Mouse (Mus musculus) cerebellum, adult 11 months (tissue): ENCODE measurements around the gene Snap47.
"Not testable (repeated sequence)": the region's sequence is repeated elsewhere in the genome, so short reads cannot be mapped to it uniquely, and the experiment has no call there.

ENCODE experiments used
- DNase-seq: peaks from one replicate; pipeline ENCODE4 v3.0.0; 2022

The Snap47 gene

DNA sequence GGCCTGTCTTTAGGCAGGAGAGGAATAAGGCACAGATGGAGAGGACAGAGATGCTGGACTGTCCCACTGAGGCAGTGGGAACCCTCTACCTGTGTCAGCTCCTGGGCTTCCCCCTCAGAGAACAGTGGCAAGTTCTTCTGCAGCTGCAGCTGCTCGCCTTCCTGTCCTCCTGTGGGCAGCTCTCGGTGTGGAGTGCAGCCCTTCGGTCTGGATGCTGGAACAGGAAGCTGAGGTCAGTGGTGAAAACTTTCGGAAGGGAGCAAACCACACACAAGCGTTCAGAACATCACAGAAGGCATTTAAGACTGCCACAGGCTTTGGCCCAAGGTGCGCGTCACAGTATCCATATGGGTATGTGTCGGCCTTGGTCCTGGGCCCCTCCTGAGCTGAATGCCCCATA, 29.6 kb downstream of the Snap47 start:
- no peak for DNase-seq

DNA sequence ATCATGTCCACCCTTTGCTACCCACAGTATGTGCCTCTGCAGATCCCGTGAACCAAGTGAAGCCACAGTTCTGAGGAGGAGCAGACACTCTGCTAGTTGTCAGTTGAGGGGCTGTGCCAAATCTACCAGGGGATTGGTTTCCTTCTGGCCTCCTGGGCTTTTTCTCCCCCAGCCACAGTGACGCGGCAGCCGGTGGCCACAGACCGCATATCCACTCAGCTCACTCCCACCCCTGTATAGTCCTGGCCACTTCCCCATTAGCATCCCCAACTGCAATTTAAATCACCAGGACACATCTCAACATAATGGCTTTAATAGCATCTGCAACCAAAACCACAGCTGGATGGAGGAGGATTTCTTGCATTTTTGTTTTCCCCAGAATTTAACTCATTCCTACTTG, 32.3 kb downstream of the Snap47 start:
- DNase-seq: no peak

DNA sequence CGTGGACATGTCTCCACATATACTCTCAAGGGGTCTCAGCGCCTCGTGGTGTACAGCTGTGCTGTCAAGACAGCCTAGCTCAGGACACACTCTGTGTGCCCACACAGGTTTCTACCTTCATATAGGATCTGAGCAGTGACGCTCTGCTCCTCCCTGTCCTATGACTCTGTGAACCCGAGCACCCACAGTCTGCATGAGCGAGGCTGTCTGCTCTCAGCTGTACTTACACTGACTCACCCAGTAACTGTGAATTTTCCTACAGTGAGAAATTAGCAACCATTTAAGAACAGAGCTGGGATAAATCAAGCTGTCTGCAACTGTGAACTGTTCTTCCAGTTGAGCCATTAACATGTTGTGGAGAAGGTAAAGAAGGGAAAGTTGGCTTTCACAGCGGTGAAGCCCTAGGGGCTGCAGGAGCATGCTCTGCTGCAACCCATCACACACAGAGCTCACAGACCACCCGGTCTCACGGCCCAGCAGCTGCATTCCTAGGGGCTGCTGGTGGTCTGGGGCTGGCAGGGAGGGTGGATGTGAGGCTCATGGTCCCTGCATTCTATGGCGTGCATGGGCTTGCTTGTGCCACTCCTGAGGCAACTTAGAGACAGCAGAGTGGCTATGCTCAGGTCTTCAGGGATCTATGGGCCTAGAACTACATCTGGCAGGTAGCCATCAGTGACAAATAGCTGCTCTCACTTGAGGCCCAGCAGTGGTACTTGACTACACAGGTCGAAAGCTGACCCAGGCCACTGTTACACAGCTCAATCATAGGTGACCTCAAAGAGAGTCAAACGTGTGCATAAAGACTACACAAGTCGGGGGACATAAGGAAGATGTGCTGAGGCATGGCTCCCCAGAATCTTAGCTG, 37.8 kb downstream of the Snap47 start:
- no peak for DNase-seq

DNA sequence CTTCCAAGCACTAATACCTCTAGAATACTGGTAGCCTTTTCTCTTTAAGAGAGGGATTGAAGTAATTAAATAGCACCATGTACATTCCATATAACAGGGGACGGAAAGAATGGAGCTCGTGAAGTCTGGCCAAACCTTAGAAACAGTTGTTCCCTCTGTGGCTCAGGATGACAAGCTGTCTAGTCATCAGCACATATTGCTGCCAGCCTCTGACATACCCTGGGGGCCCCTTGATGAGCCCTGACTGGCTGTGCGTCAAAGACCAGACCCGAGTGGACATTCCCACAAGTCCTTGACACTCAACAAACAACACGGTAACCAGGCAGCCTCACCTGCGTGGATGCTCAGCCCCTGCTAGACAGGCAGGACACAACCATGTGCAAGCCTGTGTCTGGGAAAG, 38.9 kb downstream of the Snap47 start:
- no peak for DNase-seq

DNA sequence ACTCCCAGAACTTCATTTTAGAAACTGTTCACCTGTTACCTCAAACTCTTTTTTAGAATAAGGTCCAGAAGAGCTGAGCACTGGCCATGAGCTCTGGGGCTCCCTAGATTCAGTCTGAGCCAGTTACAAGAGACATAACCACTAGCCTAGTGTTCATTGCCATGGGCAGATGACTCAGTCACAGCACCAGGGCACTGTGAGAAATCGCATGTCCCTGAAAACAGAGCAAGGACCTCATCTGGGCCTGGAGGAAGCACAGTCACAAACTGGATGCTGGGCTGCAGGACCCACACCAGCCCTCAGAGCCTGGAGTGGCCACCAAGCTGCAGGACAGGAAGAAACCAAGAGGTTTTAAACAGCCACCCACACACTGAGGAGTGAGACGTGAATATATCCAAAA, 40.1 kb downstream of the Snap47 start:
- no peak for DNase-seq

DNA sequence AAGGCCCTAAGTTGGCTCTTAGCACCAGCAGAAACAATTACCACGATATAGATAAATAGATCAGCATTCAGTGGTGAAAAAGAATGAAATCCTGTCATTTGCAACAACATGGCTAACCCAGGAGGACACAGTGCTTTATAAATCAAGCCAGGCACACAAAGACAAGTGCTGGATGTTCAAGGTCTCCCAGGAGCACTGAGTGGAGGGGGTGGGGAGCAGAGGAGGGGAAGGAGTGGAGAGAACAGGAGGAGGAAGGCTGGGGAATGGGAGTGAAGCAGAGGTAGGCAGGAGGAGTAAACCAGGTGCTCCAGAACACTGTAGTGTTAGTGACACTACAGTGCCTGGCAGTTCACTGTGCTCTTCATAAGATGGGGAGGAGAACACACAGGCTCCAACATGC, 45.2 kb downstream of the Snap47 start:
- no peak for DNase-seq

DNA sequence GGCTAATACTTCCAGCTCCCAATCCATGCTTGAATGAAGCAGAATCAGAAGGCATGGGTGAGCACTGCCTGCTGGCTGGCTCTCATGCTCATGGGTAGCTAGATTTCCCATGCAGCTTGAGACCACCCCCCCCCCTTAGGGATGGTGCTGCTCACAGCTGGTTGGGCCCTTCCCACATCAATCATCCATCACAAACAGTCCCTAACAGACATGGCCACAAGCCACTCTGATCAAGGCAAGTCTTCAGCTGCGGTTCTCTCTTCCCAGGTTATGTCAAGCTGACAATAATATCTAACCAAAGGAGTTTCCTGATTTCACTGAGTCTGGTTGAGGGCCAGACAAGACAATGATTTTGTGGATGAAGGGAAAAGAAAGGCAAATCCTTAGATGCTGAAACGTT, 50.1 kb downstream of the Snap47 start:
- DNase-seq: no peak

DNA sequence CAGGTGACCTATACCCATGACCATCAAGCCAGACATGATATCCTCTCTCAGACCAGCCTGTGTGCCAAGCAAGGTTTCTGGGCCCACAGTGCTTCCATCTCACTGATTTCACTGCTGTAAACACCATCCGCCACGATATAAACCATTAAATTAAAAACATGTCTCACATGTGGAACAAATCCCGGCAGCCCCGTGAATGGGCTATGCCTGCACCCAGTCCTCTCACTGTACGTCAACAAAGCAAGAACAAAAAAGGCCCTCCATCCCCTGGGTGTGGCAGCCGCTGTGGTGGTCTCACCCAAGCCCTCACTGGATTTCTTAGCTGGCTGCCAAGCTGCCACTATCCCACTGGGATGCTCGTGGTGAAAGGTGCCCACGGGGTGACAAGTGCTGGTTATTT, 51.2 kb downstream of the Snap47 start:
- DNase-seq: no peak

DNA sequence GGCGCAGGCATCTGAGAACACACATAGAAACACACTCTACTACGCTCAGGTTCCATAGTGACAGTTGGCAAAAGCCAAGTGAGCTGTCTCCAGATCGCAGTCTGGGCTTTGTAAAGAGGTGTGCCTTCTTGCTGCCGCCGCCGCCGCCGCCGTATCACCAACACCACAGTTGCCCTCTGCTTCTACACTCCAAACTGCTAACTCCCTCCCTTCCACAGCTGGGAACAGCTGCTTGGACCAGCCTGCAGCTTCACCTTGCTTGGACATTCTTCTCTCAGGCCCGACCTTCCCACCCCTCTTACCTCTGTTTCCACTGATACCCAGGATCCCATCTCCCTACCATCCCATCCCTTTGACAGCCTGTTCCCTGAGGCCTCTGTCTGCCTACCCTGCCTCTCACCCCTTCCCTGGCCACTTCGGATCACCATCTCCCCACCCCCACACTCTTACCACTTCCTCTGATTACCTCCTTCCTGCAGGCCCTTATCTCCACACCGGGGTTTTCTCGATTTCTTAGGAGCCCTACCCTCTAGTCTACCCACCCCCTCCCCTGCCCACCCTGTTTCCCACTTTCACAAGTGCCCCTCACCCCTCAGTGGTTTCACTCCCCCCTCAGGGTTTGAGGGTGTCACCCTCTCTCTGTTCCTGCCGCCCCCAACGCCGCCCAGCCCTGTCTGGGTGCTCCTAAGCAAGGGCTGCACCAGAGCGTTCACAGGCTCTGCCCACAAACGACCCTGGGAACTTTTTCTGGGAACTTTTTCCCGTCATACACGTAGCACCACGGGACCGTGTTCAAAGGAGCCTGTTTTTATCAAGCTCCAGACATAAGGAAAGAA, 53.2 kb downstream of the Snap47 start:
- no peak for DNase-seq

DNA sequence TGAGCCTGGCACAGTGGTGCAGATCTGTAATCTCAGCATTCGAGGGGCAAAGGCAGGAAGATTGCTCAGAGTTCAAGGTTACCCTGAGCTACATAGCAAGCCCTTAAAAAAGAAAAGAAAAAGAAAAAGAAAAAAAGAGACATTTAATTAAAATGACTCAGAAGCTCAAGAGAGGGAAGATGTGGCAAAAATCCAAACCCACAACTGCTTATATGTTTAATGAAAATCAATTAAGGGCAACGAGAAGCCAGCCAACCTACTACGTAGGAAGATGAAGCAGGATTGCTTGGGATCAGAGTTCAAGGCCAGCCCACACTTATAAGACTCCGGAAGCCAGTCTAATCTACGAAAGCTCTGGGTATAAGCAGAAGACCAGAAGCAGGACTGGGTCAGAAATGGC, 56.5 kb downstream of the Snap47 start:
- DNase-seq: no peak

DNA sequence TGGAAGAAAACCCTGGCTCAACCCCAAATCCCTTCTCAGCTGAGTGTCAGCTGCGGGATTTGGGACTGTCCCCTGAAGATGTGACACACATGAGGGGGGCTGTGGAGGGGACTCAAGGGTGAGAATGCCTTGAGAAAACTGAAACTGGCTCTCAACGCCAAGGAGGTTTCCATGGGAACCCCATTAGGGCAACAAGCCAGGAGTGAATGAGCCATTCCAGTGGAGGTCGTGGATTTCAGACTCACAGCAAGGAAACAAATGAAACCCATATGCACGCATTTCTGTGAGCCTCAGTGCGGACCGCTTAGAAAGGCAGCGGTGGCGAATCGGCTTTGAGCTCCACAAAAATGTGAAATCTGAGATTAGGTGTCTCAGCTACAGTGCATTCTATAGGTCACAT, 57.4 kb downstream of the Snap47 start:
- DNase-seq: no peak

DNA sequence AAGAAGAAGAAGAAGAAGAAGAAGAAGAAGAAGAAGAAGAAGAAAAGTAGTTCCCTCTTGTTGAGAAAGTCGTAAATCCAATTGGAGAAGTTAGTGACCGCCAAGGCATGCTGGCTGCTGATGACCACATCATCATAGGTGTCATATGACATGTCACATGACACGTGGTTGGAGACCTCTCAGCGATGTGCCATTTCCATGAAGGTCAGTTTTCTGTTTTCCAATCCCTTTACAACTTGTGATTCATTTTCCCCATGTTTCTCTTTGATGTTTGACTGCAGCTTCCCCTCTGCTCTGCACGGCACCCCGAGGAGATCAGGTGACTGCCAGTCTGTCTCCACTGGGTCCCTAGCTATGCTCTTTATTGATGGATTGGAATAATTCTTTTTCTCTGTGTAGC, 58.7 kb downstream of the Snap47 start:
- no peak for DNase-seq

DNA sequence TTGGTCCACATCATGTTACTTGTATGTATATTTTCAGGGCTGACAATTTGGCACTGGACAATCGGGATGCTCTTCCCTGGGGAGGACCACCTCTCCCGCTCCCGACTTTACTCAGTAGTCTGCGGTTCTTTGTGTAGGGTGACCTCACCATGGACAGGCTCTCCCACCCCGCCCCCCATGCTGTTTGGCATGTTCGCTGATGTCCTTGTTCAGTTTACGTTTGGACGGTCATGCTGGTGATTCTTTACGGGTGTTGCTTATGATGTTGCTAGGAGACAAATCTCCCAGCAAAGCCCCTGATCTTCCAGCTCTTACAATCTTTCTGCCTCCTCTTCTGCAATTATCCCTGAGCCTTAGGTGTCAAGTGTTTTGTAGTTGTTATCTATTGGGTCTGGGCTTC, 60.5 kb downstream of the Snap47 start:
- no peak for DNase-seq

DNA sequence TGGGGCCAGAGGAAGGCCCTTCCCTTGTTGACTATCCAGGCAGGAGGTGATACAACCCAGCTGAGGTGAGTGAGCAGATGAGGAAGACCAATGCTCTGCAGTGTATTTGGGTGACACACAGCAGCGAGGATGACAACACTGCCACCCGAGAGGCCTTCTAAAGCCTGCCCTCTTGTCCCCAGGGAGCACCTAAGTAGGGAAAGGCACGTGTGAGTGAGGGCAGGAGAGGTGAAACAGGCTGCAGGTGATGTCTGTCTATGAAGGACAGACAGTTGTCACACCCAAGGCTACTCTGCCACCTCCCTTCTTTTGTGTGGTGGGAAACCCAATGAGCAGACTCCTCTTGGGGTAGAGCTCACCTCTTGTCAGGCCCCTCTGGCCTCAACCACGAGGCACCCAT, 61.4 kb downstream of the Snap47 start:
- DNase-seq: no peak

DNA sequence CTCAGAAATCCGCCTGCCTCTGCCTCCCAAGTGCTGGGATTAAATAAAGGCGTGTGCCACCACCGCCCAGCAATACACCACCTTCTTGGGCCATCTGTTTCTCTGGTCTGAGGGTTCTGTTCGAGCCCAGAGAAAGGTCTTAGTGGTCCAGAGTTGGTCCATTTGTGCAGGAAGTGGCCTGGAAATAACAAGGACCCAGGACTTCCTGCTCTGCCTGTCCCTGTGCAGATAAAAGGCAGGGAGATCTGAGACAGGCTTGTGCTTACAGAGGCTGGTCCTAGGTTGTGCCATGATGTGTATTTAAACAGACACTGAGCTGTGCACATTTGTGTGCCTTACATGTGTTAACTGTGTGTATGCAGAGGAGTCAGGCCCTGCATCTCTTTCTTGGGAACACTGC, 62.2 kb downstream of the Snap47 start:
- no peak for DNase-seq

DNA sequence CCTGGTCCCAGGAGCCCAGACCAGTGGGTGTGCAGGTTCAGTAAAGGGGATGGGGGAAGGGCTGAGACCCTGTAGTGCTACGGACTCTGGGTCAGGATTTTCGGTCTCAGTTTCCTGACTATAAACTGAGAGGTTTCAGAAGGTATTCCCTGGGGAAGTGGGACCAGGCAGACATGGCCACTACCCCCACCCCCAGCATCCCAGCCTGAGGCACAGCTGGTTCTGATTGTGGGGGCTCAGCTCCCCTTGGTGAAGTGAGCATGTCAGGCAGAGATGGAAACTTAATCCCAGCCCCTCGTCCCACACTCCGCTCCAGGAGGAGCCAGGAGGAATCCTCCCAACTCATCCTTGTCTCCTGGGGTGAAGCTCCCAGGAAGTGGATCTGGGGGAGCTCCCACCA, 63.5 kb downstream of the Snap47 start:
- no peak for DNase-seq

DNA sequence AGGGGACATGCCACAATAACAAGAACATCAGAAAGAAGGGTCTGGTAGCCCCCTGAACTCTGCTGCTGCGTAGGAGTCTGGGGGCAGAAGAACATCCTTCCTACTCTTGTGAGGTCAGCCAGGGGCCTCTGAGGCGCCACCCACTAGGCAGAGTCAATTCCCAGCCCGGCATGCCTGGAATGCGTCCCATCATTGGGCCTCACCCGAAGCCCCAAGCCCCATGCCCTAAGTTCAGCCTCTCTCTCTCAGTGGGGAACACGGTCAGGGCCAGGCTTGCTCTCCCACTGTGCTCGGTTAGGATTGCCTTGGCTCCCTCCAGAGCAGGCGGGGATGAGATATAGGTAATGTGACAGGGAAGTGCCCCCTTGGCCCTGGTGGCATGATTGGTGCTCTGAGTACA, 65.9 kb downstream of the Snap47 start:
- no peak for DNase-seq

DNA sequence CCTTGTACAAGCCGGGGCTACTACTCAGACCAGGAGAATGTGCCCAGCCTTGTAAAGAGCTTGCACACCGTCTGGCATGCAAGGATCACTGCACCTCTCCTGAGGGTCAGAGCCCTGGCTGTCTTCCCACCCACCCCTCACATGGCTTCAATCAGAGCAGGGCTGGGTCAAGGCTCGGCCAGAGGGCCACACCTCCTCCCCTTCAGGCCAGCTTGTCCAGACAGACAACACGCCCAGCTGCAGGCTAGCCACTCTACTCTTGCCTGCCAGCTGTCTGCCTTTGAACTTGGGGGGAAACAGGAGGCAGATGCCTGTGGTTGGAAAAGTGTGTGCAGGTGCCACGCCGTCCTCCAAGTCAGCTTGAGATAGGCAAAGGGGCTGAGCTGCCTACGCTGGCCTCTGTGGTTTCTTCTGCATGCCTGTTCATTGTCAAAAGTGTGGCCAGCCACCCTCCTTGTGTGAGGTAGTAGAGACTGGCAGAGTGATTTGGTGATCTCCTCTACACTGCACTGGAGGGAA, 66.5 kb downstream of the Snap47 start:
- no peak for DNase-seq

DNA sequence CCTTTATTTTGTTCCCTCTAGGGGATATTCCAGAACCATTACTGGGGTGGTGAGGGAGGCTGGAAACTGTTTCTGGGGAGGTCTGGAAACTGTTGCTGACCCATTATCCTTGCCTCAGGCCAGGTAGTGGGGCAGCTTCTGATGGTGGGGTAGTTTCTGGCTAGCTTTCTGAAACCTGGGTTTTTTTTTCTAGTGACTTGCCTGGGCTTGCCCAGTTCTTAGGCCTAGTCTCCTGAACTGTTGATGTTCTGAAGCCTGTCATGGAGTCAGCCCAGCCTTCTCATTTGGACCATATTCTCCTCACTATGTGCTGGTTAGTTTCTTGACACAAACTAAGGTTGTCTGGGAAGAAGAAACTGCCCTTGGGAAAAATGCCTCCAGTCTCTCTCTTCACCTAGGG, 71.4 kb downstream of the Snap47 start:
- no peak for DNase-seq

DNA sequence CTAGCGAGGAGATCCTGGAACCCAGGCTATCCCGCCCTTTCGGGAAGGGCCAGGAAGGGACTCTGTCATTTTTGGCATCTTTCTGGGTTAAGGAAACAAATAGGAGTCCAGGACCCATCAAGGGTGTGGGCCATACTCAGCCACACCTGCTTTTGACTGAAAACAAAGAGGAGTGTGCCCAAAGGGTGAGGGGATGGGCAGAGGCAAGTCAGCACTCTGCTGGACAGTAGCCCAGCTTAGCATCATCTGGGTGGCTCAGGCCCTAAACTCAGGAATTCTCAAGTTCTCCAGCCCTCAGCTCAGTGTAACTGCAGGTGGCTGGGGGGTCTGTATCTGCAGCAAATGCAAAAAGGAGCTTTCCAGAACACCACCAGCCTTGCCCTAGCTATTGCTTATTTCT, 73.0 kb downstream of the Snap47 start:
- no peak for DNase-seq

DNA sequence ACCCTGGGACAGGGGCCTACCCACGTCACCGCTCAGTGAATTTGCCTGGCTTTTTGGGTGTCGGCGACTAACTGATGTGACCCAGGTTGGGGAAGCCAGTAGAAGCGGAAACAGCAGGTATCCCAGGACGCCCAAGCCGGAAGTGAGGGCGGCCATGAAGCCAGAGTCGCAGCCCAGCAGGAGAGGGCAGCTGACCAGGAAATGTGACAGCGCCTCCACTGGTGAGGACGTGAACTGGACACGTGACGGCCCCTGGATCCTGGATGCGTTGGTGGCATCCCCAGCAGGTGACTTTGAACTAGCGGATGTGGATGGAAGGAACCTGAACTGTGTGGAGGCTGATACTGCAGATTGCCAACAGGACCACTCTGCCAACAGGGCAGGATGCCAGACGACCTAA, 75.5 kb downstream of the Snap47 start, which contains the start of gene Prss38:
Prss38 (minus strand) TSS at position 183 of the 400 bp plus-strand sequence.
- DNase-seq: no peak

DNA sequence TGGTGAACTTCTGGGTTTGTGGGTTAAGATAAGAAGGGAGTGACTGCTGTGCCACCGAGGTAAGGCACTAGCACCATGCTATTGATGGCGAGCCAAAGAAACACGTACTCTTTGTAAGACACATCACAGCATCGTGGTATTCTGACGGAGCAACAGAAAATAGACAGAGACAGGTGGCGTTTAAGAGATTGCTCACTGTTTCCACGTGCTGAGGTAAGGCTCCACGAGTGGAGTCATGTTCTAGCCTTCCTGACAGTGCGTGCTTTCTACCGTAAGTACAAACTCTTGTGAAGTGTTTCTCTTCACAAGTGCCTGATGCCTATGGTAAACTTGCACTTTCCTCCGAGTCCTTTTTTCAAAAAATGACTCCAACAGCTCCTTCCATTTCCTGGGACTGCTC, 81.1 kb downstream of the Snap47 start:
- no peak for DNase-seq

DNA sequence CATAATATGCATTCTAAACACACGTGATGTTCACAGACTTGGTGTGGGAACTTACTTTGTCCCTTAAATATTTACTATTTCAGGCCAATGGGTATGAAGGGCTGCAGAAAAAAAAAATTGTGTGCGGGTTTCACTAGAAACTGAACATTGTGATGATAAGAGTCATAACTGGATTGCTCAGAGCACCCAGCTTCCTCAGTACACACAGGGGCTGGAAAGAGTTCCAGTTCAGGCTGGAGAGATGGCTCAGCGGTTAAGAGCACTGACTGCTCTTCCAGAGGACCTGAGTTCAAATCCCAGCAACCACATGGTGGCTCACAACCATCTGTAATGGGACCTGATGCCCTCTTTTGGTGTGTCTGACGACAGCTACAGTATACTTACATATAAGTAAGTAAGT, 83.0 kb downstream of the Snap47 start:
- DNase-seq: not testable (repeated sequence)

DNA sequence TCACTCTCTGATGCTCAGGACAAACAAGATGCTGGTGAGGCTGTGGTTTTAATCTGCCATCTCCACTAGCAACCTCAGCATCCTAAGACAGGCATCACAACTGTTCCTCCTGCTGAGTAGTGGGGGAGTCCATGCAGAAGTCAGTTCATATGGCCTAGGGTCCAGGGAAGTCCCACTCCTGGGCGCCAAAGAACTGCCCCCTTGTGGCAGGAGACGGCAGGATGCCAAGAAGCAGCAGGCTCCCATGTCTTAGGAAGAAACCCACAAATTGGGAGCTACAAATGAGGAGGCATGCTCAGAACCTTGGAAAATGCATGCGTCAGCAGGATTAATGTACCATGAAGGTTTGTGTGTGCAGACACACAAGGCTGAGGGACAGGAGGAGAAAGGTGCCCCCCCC, 84.4 kb downstream of the Snap47 start:
- DNase-seq: no peak
